Mouse (Mus musculus) heart, adult 2 months (tissue): ENCODE data around the gene Chd9. TPM values are rescaled to one million over a fixed set of nuclear protein-coding genes. Genes with fewer than 3 reads are reported as not detected.

Experiments
- DNase-seq, 2 experiments: peaks; one replicate each; pipeline ENCODE4 v3.0.0; 2021
- H3K27ac ChIP-seq: fragments of 200-600 bp; 2 replicates; pipeline ENCODE4 v1.8.1; 2022
- H3K27me3 ChIP-seq: fragments of 200-500 bp; 2 replicates; pipeline ENCODE4 v1.6.1; 2012; ENCODE audit warnings: mild to moderate bottlenecking, low read length, inconsistent platforms, mixed read lengths; ENCODE audit not compliant: control insufficient read depth, insufficient read depth
- H3K36me3 ChIP-seq: fragments of 200-500 bp; 2 replicates; pipeline ENCODE4 v1.6.1; 2012; ENCODE audit warnings: low read length, inconsistent platforms; ENCODE audit not compliant: control insufficient read depth, insufficient read depth
- H3K4me1 ChIP-seq: fragments of 200-500 bp; 2 replicates; pipeline ENCODE4 v1.6.1; 2011; ENCODE audit warnings: low read length; ENCODE audit not compliant: control insufficient read depth, insufficient read depth
- H3K4me3 ChIP-seq: fragments of 200-600 bp; 2 replicates; pipeline ENCODE4 v1.8.1; 2022
- H3K79me2 ChIP-seq: fragments of 200-500 bp; replicated peaks from 2 replicates; pipeline ENCODE4 v1.6.1; 2012; ENCODE audit warnings: mild to moderate bottlenecking, inconsistent platforms, low read length, moderate library complexity, mixed read lengths; ENCODE audit not compliant: control insufficient read depth, insufficient read depth
- H3K9ac ChIP-seq: fragments of 200-500 bp; 2 replicates; pipeline ENCODE4 v1.6.1; 2012; ENCODE audit warnings: low read depth, mild to moderate bottlenecking, control low read depth, inconsistent platforms, low read length, mixed read lengths
- CTCF ChIP-seq: fragments of 200-600 bp; IDR thresholded peaks from 2 replicates; pipeline ENCODE4 v1.8.1; 2022; ENCODE audit warnings: antibody characterized with exemption, mild to moderate bottlenecking, moderate library complexity
- EP300 ChIP-seq: fragments of 200-500 bp; IDR thresholded peaks from 2 replicates; pipeline ENCODE4 v1.6.1; 2011; ENCODE audit warnings: low read depth, low read length, control low read depth; ENCODE audit not compliant: insufficient read depth
- POLR2A ChIP-seq: fragments of 200-500 bp; IDR thresholded peaks from 2 replicates; pipeline ENCODE4 v1.6.1; 2011; ENCODE audit warnings: mild to moderate bottlenecking, low read depth, low read length, control low read depth; ENCODE audit not compliant: insufficient read depth
- WGBS: fragments of 180-500 bp; shearing (Covaris S2); methylation state at CpG from one replicate; pipeline ENCODE4 v1.1.7; 2018; 5-methylcytosine and 5-hydroxymethylcytosine counted together
- intact Hi-C: fragments of 180-260 bp; cut with DNase I; formaldehyde crosslinking; loops from one replicate; pipeline ENCODE4 v1.15.1; 2025
- polyA plus RNA-seq: library from polyadenylated mRNA; depleted of rRNA; stranded (reverse); fragments of >200 nt; gene quantifications from 2 replicates; pipeline ENCODE4 v1.2.3, GENCODE M21; 2012
- total RNA-seq, 2 experiments: library from RNA; stranded (reverse); gene quantifications; 2 replicates each; pipeline ENCODE4 v1.2.3; 2021

Chd9 gene
- total and polyA plus RNA-seq, 3 experiments = 43.5 to 54.6 (median 49.7) TPM

GRCm38 (mm10) chr8:90976960-90977371 lies 148.8 kb downstream of the Chd9 start:
- no peak for TF ChIP-seq EP300
- no peak overlapping the region for H3K27ac ChIP-seq
- no peak overlapping the region for H3K9ac ChIP-seq
- intact Hi-C loops = no loop called here
- no peak overlapping the region for H3K4me3 ChIP-seq
- DNase-seq = peak in 1 of 2 experiments; percentile 40
- no peaks in the 10 kb centered on the region; the same call in 1 of the 2 replicates for H3K4me1 ChIP-seq
- no peaks in the 10 kb centered on the region; the same call in none of the 2 replicates for H3K36me3 ChIP-seq
- no peaks in the 10 kb centered on the region for H3K27me3 ChIP-seq
- WGBS = 70% methylated on average over 8 of the region's 8 CpGs
- no peaks in the 10 kb centered on the region for H3K79me2 ChIP-seq

DNA sequence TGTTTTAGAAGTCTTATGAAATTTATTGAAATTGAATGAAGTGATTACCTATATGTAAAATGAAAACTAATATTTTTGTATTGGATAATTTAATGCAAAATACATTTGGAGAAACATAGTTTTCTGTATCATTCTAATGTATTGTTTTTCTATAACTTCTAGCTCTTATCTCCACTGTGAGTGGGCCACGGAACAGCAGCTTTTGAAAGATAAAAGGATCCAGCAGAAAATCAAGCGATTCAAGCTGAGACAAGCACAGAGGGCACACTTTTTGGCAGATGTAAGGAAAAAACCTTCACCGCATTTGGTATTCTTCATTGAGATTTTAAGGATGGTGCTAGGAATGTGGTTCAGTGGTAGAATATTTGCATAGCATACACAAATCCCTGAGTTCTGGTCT lies 150.6 kb downstream of the Chd9 start:
- 80% methylated on average over 3 of the region's 3 CpGs for WGBS
- no peak overlapping the region for H3K27ac ChIP-seq
- no peaks in the 10 kb centered on the region for H3K27me3 ChIP-seq
- no peaks in the 10 kb centered on the region; the same call in none of the 2 replicates for H3K36me3 ChIP-seq
- no peak for DNase-seq
- no peak for TF ChIP-seq CTCF
- no peak for TF ChIP-seq POLR2A
- TF ChIP-seq EP300 = no peak
- intact Hi-C loops = no loop called here
- H3K79me2 ChIP-seq = no peaks in the 10 kb centered on the region
- H3K4me3 ChIP-seq = no peak overlapping the region
- H3K4me1 ChIP-seq = no peaks in the 10 kb centered on the region; the same call in 1 of the 2 replicates
- H3K9ac ChIP-seq = no peak overlapping the region

DNA sequence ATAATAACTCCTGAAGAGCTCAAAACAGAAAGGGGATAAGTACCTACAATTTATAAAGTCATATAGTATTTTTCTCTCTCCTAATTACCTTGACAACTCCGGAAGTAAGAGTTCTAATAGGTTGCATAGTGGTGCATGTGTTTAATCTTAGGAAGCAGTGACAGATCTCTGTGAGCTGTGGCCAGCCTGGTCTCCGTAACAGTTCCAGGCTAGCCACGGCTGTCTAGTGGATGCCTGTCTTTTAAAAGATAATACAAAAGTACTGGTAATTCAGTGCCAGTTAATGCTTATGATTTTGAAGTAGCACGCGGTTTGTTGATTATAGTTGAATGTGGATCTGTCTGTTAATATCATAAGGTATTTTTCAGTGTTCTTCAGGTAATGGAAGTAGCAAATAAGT lies 151.1 kb downstream of the Chd9 start:
- Histone ChIP-seq H3K79me2 (no peaks in the 10 kb centered on the region), H3K27ac (no peak overlapping the region), H3K9ac (no peak overlapping the region), H3K4me3 (no peak overlapping the region), H3K36me3 (no peaks in the 10 kb centered on the region; the same call in none of the 2 replicates), H3K4me1 (no peaks in the 10 kb centered on the region; the same call in 1 of the 2 replicates), H3K27me3 (no peaks in the 10 kb centered on the region)
- TF ChIP-seq CTCF = no peak
- TF ChIP-seq EP300 = no peak
- no peak for TF ChIP-seq POLR2A
- DNase-seq = no peak
- WGBS = 92% methylated on average over 5 of the region's 5 CpGs
- intact Hi-C loops = no loop called here

DNA sequence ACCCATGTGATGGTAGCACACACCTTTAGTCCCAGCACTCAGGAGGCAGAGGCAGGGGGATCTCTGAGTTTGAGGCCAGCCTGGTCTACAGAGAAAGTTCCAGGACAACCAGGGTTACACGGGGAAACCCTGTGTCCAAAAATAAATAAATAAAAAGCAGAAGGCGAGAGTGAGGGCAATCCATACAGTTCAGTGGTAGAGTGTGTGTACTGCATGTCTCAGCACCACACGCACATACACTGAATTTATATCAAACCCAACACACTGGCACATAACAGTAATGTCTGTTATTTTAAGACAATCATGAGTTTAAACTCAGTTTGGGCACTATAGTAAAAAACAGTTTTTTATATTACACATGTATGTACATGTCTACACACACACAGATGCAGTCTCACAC lies 153.9 kb downstream of the Chd9 start:
- WGBS = 87% methylated on average over 3 of the region's 3 CpGs
- no peak for DNase-seq
- no peaks in the 10 kb centered on the region; the same call in 1 of the 2 replicates for H3K4me1 ChIP-seq
- no peak overlapping the region for H3K27ac ChIP-seq
- TF ChIP-seq CTCF = no peak
- TF ChIP-seq POLR2A = no peak
- H3K79me2 ChIP-seq = no peaks in the 10 kb centered on the region
- no peak overlapping the region for H3K4me3 ChIP-seq
- no peaks in the 10 kb centered on the region for H3K27me3 ChIP-seq
- H3K9ac ChIP-seq = no peak overlapping the region
- H3K36me3 ChIP-seq = no peaks in the 10 kb centered on the region; the same call in 1 of the 2 replicates
- intact Hi-C loops = loop anchor here (5.0 kb wide), 1 partner anchor 35 kb away; no protein-coding TSS in a partner anchor

DNA sequence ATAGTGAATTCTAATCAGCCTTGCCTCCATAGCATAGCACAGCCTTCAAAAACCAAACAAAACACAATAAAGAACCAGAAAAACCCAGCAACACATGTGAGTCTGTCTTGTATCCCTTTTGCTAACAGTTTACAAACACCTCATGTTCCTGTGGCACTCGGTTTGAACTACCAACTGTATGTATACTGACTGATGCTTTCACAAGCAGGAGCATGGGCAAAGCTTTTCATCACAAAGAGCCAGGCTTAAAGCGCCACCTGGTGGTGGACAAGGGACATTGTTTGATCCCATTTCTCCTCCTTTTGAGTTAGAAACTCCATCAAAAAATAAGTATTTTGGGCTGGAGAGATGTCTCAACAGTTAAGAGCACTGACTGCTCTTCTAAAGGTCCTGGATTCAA lies 191.6 kb downstream of the Chd9 start:
- DNase-seq = peak; percentile 62 to 65
- TF ChIP-seq CTCF (peak; percentile 94), EP300 (no peak)
- Histone ChIP-seq H3K79me2 (no peaks in the 10 kb centered on the region), H3K27ac (no peak overlapping the region), H3K4me1 (no peaks in the 10 kb centered on the region), H3K9ac (no peak overlapping the region), H3K27me3 (no peaks in the 10 kb centered on the region), H3K4me3 (no peak overlapping the region), H3K36me3 (peaks cover 2% of the 10 kb centered on the region)
- 1% methylated on average over 2 of the region's 2 CpGs for WGBS
- intact Hi-C loops = loop anchor here (2.0 to 5.0 kb wide), 3 partner anchors 37 to 222 kb away; partner anchors contain the start of gene Chd9

GRCm38 (mm10) chr8:91034417-91034816 lies 206.3 kb downstream of the Chd9 start:
- intact Hi-C loops = no loop called here
- 90% methylated on average over 6 of the region's 6 CpGs for WGBS
- Histone ChIP-seq H3K27ac (no peak overlapping the region), H3K79me2 (no peaks in the 10 kb centered on the region), H3K4me3 (no peak overlapping the region), H3K36me3 (peaks cover 5% of the 10 kb centered on the region), H3K4me1 (no peaks in the 10 kb centered on the region), H3K27me3 (no peaks in the 10 kb centered on the region), H3K9ac (no peak overlapping the region)
- TF ChIP-seq CTCF = peak; percentile 31
- no peak for TF ChIP-seq POLR2A
- TF ChIP-seq EP300 = no peak
- no peak for DNase-seq
